Mouse (Mus musculus) left cerebral cortex, postnatal 10 days (tissue): ENCODE results near the gene Csnk1g2. TPM values are rescaled to one million over a fixed set of nuclear protein-coding genes. Genes with fewer than 3 reads are reported as not detected.
"Not testable (repeated sequence)": the region's sequence is repeated elsewhere in the genome, so short reads cannot be mapped to it uniquely, and the experiment has no call there.

Source experiments
- DNase-seq, 2 experiments: peaks; one replicate each; pipeline ENCODE4 v3.0.0; 2021 to 2022; ENCODE audit warnings: low spot score in 2 of 2, mixed read lengths in 1 of 2; ENCODE audit errors: extremely low spot score in 1 of 2
- intact Hi-C: fragments of 180-260 bp; cut with DNase I; formaldehyde crosslinking; loops from one replicate; pipeline ENCODE4 v1.15.1; 2025
- total RNA-seq, 2 experiments: library from RNA; stranded (reverse); gene quantifications; 2 replicates each; pipeline ENCODE4 v1.2.3; 2021

The Csnk1g2 gene
- total RNA-seq, 2 experiments from 2014 or later: 156 to 167 TPM

- DNase-seq: no peak
- intact Hi-C loops: no loop called here
Measured at GRCm38 (mm10) chr10:80619465-80620244, 3.0 kb upstream of the Csnk1g2 start.

- no peak for DNase-seq
- intact Hi-C loops: no loop called here
Measured at GRCm38 (mm10) chr10:80620365-80620764, 2.3 kb upstream of the Csnk1g2 start.

GRCm38 (mm10) chr10:80620796-80621689 lies 1.6 kb upstream of the Csnk1g2 start:
- no peak for DNase-seq
- intact Hi-C loops: no loop called here

GRCm38 (mm10) chr10:80621690-80621939 lies 1.0 kb upstream of the Csnk1g2 start:
- DNase-seq: no peak
- intact Hi-C loops: no loop called here

- peak; percentile 99 to 100 for DNase-seq
- intact Hi-C loops: no loop called here
Measured at GRCm38 (mm10) chr10:80621940-80622660, 538 bp upstream of the Csnk1g2 start.

- peak in 1 of 2 experiments; percentile 90 for DNase-seq
Measured at GRCm38 (mm10) chr10:80623457-80624191, 986 bp downstream of the Csnk1g2 start.

GRCm38 (mm10) chr10:80625764-80626163 lies 3.1 kb downstream of the Csnk1g2 start:
- DNase-seq: no peak
- intact Hi-C loops: no loop called here

More at GRCm38 (mm10) chr10:80623457-80624191, 986 bp downstream of the Csnk1g2 start:
- intact Hi-C loops: no loop called here

- peak in 1 of 2 experiments; percentile 74 for DNase-seq
- intact Hi-C loops: no loop called here
Measured at GRCm38 (mm10) chr10:80627685-80628084, 5.0 kb downstream of the Csnk1g2 start.

GRCm38 (mm10) chr10:80628925-80629324 lies 6.3 kb downstream of the Csnk1g2 start:
- intact Hi-C loops: no loop called here
- no peak for DNase-seq

GRCm38 (mm10) chr10:80635345-80635744 lies 12.7 kb downstream of the Csnk1g2 start:
- no peak for DNase-seq
- intact Hi-C loops: no loop called here

GRCm38 (mm10) chr10:80646936-80647335 lies 24.3 kb downstream of the Csnk1g2 start:
- peak in 1 of 2 experiments; percentile 23 for DNase-seq
- intact Hi-C loops: no loop called here

GRCm38 (mm10) chr10:80649910-80650309 lies 27.3 kb downstream of the Csnk1g2 start:
- DNase-seq, intact Hi-C loops: not testable (repeated sequence)

GRCm38 (mm10) chr10:80650392-80650791 lies 27.8 kb downstream of the Csnk1g2 start:
- DNase-seq: no peak
- intact Hi-C loops: no loop called here

- no peak for DNase-seq
- intact Hi-C loops: no loop called here
Measured at GRCm38 (mm10) chr10:80653156-80653720, 30.6 kb downstream of the Csnk1g2 start.

- intact Hi-C loops: no loop called here
Measured at GRCm38 (mm10) chr10:80654866-80655265, 32.2 kb downstream of the Csnk1g2 start.

GRCm38 (mm10) chr10:80655406-80656129 lies 32.9 kb downstream of the Csnk1g2 start:
- intact Hi-C loops: no loop called here
- DNase-seq: no peak

More at GRCm38 (mm10) chr10:80654866-80655265, 32.2 kb downstream of the Csnk1g2 start:
- DNase-seq: no peak

- intact Hi-C loops: no loop called here
- peak; percentile 94 to 98 for DNase-seq
Measured at GRCm38 (mm10) chr10:80656130-80656862, 33.7 kb downstream of the Csnk1g2 start.
